ENCODE assay signal across 27 mouse cellular contexts in genomic region chr12:100322225-100322624, GRCm38 (mm10).
A peak's percentile ranks its signal among the peaks of the same experiment; 100 is the strongest.
DNase-seq lines count a peak whose midpoint lies in the region; ATAC-seq and TF ChIP-seq lines count a peak whose summit lies in the region.
"Had no signal": no experiment of that assay in that cellular context is flagged by ENCODE, and none has a peak within 500 bp of the region (broad histone marks: within the 10 kb centered on the region; RNA-seq: fewer than 3 reads in every experiment).

No protein-coding gene starts in this region.

- no peaks in the 10 kb centered on the region for H3K9me3 ChIP-seq in forebrain, embryonic 16.5 days (ENCODE audit: control insufficient read depth, low read length)
- no peaks in the 10 kb centered on the region for H3K9me3 ChIP-seq in forebrain, embryonic 12.5 days
- H3K9me3 ChIP-seq in hindbrain, embryonic 13.5 days: no peaks in the 10 kb centered on the region
- no peaks in the 10 kb centered on the region for H3K9me3 ChIP-seq in hindbrain, embryonic 12.5 days (replicated peaks)
- no peaks in the 10 kb centered on the region for H3K9me3 ChIP-seq in CH12.LX (replicated peaks; ENCODE audit: low read length)
- no peaks in the 10 kb centered on the region for H3K9me3 ChIP-seq in midbrain, embryonic 16.5 days (replicated peaks; ENCODE audit: control insufficient read depth, low read length, poor library complexity, severe bottlenecking)
- H3K9me3 ChIP-seq: intestine, embryonic 15.5 days; liver, embryonic 12.5 days; megakaryocyte, embryonic 14.5 days; neural tube, embryonic 15.5 days had no signal

- no peak for TF ChIP-seq EP300 in CH12.LX (IDR thresholded peaks at IDR 0.05; ENCODE audit: low read length)

- no peak for DNase-seq in CH12.LX (ENCODE audit: extremely low read depth)
- DNase-seq in cerebellum, postnatal 36 days: no peak
- DNase-seq: cerebellum, adult 18-20 months; cerebellum, postnatal 10 days; gastrocnemius, postnatal 25 days; heart, postnatal 4 days; kidney, adult 2 months; kidney, postnatal 36 days; left cerebral cortex, postnatal 4 days; liver, postnatal 0 days; lung, postnatal 4 days; retina, postnatal 1 day; right cerebral cortex, postnatal 14 days; thymus, postnatal 4 days had no signal

- no peaks in the 10 kb centered on the region for H3K27me3 ChIP-seq in forebrain, embryonic 16.5 days (replicated peaks; ENCODE audit: control insufficient read depth, insufficient read depth, low read length)
- H3K27me3 ChIP-seq in forebrain, embryonic 12.5 days: no peaks in the 10 kb centered on the region
- H3K27me3 ChIP-seq in hindbrain, embryonic 13.5 days: no peaks in the 10 kb centered on the region
- H3K27me3 ChIP-seq in hindbrain, embryonic 12.5 days: no peaks in the 10 kb centered on the region
- no peaks in the 10 kb centered on the region for H3K27me3 ChIP-seq in CH12.LX (replicated peaks)
- no peaks in the 10 kb centered on the region for H3K27me3 ChIP-seq in midbrain, embryonic 16.5 days (ENCODE audit: control insufficient read depth, insufficient read depth, low read depth, low read length)
- H3K27me3 ChIP-seq: intestine, embryonic 15.5 days; liver, embryonic 12.5 days; megakaryocyte, embryonic 14.5 days; neural tube, embryonic 15.5 days had no signal

- WGBS in forebrain, embryonic 16.5 days: 85% methylated on average over 2 of the region's 2 CpGs
- WGBS in forebrain, embryonic 12.5 days: 92% methylated on average over 2 of the region's 2 CpGs
- WGBS in hindbrain, embryonic 13.5 days: 88% methylated on average over 2 of the region's 2 CpGs
- WGBS in hindbrain, embryonic 12.5 days: 84% methylated on average over 2 of the region's 2 CpGs
- 88% methylated on average over 2 of the region's 2 CpGs for WGBS in midbrain, embryonic 16.5 days

- ATAC-seq in forebrain, embryonic 16.5 days: no peak
- no peak for ATAC-seq in forebrain, embryonic 12.5 days (ENCODE audit: low FRiP score)
- ATAC-seq in hindbrain, embryonic 13.5 days (ENCODE audit: low FRiP score): no peak
- ATAC-seq in hindbrain, embryonic 12.5 days (ENCODE audit: low FRiP score): no peak
- no peak for ATAC-seq in midbrain, embryonic 16.5 days
- ATAC-seq: CD4-positive, CD25-positive, alpha-beta regulatory T cell, adult 4 months; hindbrain, postnatal 0 days; intestine, embryonic 15.5 days; liver, embryonic 12.5 days; liver, postnatal 0 days had no signal

- no peak overlapping the region for H3K4me3 ChIP-seq in forebrain, embryonic 16.5 days (replicated peaks; ENCODE audit: low read length)
- H3K4me3 ChIP-seq in forebrain, embryonic 12.5 days (replicated peaks): no peak overlapping the region
- no peak overlapping the region for H3K4me3 ChIP-seq in hindbrain, embryonic 13.5 days
- no peak overlapping the region for H3K4me3 ChIP-seq in hindbrain, embryonic 12.5 days
- H3K4me3 ChIP-seq in CH12.LX (replicated peaks in 1 of 3; ENCODE audit: low read depth in 2 of 3, low read length in 2 of 3, poor library complexity in 1 of 3): no peak overlapping the region
- H3K4me3 ChIP-seq in midbrain, embryonic 16.5 days (ENCODE audit: low read depth, low read length): no peak overlapping the region
- H3K4me3 ChIP-seq: erythroblast, embryonic 14.5 days; intestine, embryonic 15.5 days; layer of hippocampus, adult 2 months; liver, embryonic 12.5 days; megakaryocyte, embryonic 14.5 days; neural tube, embryonic 15.5 days had no signal

- no peak overlapping the region for H3K9ac ChIP-seq in forebrain, embryonic 16.5 days (replicated peaks; ENCODE audit: low read depth, low read length)
- no peak overlapping the region for H3K9ac ChIP-seq in forebrain, embryonic 12.5 days
- peak overlapping the region; percentile 59; the same call in 1 of the 2 replicates for H3K9ac ChIP-seq in hindbrain, embryonic 13.5 days
- H3K9ac ChIP-seq in hindbrain, embryonic 12.5 days: no peak overlapping the region
- H3K9ac ChIP-seq in CH12.LX (ENCODE audit: insufficient read depth, low read depth): no peak overlapping the region
- no peak overlapping the region for H3K9ac ChIP-seq in midbrain, embryonic 16.5 days (ENCODE audit: low read depth, low read length)
- H3K9ac ChIP-seq: intestine, embryonic 15.5 days; liver, embryonic 12.5 days; liver, postnatal 0 days; neural tube, embryonic 15.5 days had no signal

- H3K27ac ChIP-seq in forebrain, embryonic 16.5 days (ENCODE audit: low read length): peak overlapping the region; percentile 30; the same call in 1 of the 2 replicates
- no peak overlapping the region for H3K27ac ChIP-seq in forebrain, embryonic 12.5 days
- H3K27ac ChIP-seq in hindbrain, embryonic 13.5 days: no peak overlapping the region
- no peak overlapping the region for H3K27ac ChIP-seq in hindbrain, embryonic 12.5 days
- peak overlapping the region; percentile 8; the same call in 1 of the 2 replicates for H3K27ac ChIP-seq in CH12.LX (ENCODE audit: insufficient read depth, low read depth)
- H3K27ac ChIP-seq in midbrain, embryonic 16.5 days (ENCODE audit: low read length): peak overlapping the region; percentile 63
- H3K27ac ChIP-seq: hindbrain, postnatal 0 days; intestine, embryonic 15.5 days; liver, embryonic 12.5 days; neural tube, embryonic 15.5 days had no signal

- no peak for TF ChIP-seq CTCF in CH12.LX (conservative IDR thresholded peaks at IDR 0.05 in 1 of 2, IDR thresholded peaks at IDR 0.05 in 1 of 2; ENCODE audit: low read depth in 2 of 2, low read length in 2 of 2)

- no peak overlapping the region for H3K4me2 ChIP-seq in forebrain, embryonic 16.5 days (ENCODE audit: low read length)
- no peak overlapping the region for H3K4me2 ChIP-seq in forebrain, embryonic 12.5 days
- H3K4me2 ChIP-seq in hindbrain, embryonic 13.5 days: no peak overlapping the region
- H3K4me2 ChIP-seq in hindbrain, embryonic 12.5 days (replicated peaks): no peak overlapping the region
- H3K4me2 ChIP-seq in CH12.LX (ENCODE audit: insufficient read depth, low read depth, poor library complexity, severe bottlenecking): no peak overlapping the region
- no peak overlapping the region for H3K4me2 ChIP-seq in midbrain, embryonic 16.5 days (ENCODE audit: low read length)
- H3K4me2 ChIP-seq: intestine, embryonic 15.5 days; liver, embryonic 12.5 days; neural tube, embryonic 15.5 days had no signal

- H3K36me3 ChIP-seq in forebrain, embryonic 16.5 days (ENCODE audit: control insufficient read depth, insufficient read depth): peaks cover 2% of the 10 kb centered on the region; the same call in 1 of the 2 replicates
- peaks cover 24% of the 10 kb centered on the region for H3K36me3 ChIP-seq in forebrain, embryonic 12.5 days (replicated peaks)
- H3K36me3 ChIP-seq in hindbrain, embryonic 13.5 days: peaks cover 40% of the 10 kb centered on the region
- peaks cover 26% of the 10 kb centered on the region for H3K36me3 ChIP-seq in hindbrain, embryonic 12.5 days
- H3K36me3 ChIP-seq in CH12.LX (replicated peaks in 1 of 2; ENCODE audit: control insufficient read depth in 1 of 2, insufficient read depth in 1 of 2, low read length in 1 of 2): peaks cover 0 to 14% of the 10 kb centered on the region in 2 experiments
- peaks cover 5% of the 10 kb centered on the region; the same call in 1 of the 2 replicates for H3K36me3 ChIP-seq in midbrain, embryonic 16.5 days (ENCODE audit: control insufficient read depth, insufficient read depth, low read length)
- H3K36me3 ChIP-seq: liver, embryonic 12.5 days had no signal

- H3K4me1 ChIP-seq in forebrain, embryonic 16.5 days (replicated peaks; ENCODE audit: control insufficient read depth, insufficient read depth, low read length): peaks cover 31% of the 10 kb centered on the region
- peaks cover 6% of the 10 kb centered on the region for H3K4me1 ChIP-seq in forebrain, embryonic 12.5 days
- peaks cover 36% of the 10 kb centered on the region for H3K4me1 ChIP-seq in hindbrain, embryonic 13.5 days (replicated peaks)
- H3K4me1 ChIP-seq in hindbrain, embryonic 12.5 days: peaks cover 23% of the 10 kb centered on the region
- H3K4me1 ChIP-seq in CH12.LX (ENCODE audit: control insufficient read depth in 1 of 2, insufficient read depth in 2 of 2): peaks cover 73 to 99% of the 10 kb centered on the region in 2 experiments
- peaks cover 11% of the 10 kb centered on the region for H3K4me1 ChIP-seq in midbrain, embryonic 16.5 days (ENCODE audit: control insufficient read depth, insufficient read depth, low read length)
- H3K4me1 ChIP-seq: liver, embryonic 12.5 days had no signal

- no peak for TF ChIP-seq RAD21 in CH12.LX (IDR thresholded peaks at IDR 0.05; ENCODE audit: low read depth, low read length)

- H3K79me2 ChIP-seq in CH12.LX (replicated peaks; ENCODE audit: control insufficient read depth, extremely low read depth, insufficient read depth, poor library complexity, severe bottlenecking): no peaks in the 10 kb centered on the region

- dilution Hi-C loops in CH12.LX (cut with MboI; ENCODE audit: extremely low pct_ligation_motif_present, extremely low pct_unique_long_range_greater_than_20kb, low sequenced_read_pairs): no loop called here

- no peak for TF ChIP-seq POLR2A in CH12.LX (IDR thresholded peaks at IDR 0.05; ENCODE audit: low read depth, low read length)

- in situ Hi-C loops in CH12.LX (cut with MboI; ENCODE audit: low pct_ligation_motif_present, low pct_unique_long_range_greater_than_20kb, low sequenced_read_pairs): no loop called here

TF ChIP-seq in CH12.LX, 34 proteins besides CTCF, POLR2A, EP300 and RAD21:
- TF ChIP-seq RCOR1 (conservative IDR thresholded peaks at IDR 0.05; ENCODE audit: low read depth, low read length) (no peak), ZC3H11A (IDR thresholded peaks at IDR 0.05; ENCODE audit: low read depth, low read length) (no peak), USF1 (IDR thresholded peaks at IDR 0.05; ENCODE audit: low read depth, low read length) (no peak), POLR2AphosphoS2 (IDR thresholded peaks at IDR 0.05; ENCODE audit: low read depth, low read length) (no peak), CHD1 (IDR thresholded peaks at IDR 0.05; ENCODE audit: low read depth, low read length) (no peak), MAFK (IDR thresholded peaks at IDR 0.05; ENCODE audit: insufficient replicate concordance, low read length) (no peak), USF2 (conservative IDR thresholded peaks at IDR 0.05; ENCODE audit: low read depth, low read length) (no peak), KAT2A (IDR thresholded peaks at IDR 0.05; ENCODE audit: insufficient replicate concordance, low read length) (no peak), BHLHE40 (IDR thresholded peaks at IDR 0.05; ENCODE audit: low read depth, low read length) (no peak), JUN (IDR thresholded peaks at IDR 0.05; ENCODE audit: insufficient read depth, low read depth, low read length) (no peak), CHD2 (IDR thresholded peaks at IDR 0.05; ENCODE audit: low read length) (no peak)

Comparison
In these comparisons a context has a peak if more than half of its experiments do, and no peak if none do; other contexts are left out.
1. H3K27ac ChIP-seq: peak in forebrain, embryonic 16.5 days (single experiment), CH12.LX (single experiment) and midbrain, embryonic 16.5 days (single experiment); none in forebrain, embryonic 12.5 days (single experiment), hindbrain, embryonic 13.5 days (single experiment) and hindbrain, embryonic 12.5 days (single experiment).